Mouse (Mus musculus): Measurements from ENCODE around the gene Zfp53. TPM values are rescaled to one million over a fixed set of nuclear protein-coding genes. Genes with fewer than 3 reads are reported as not detected.
A peak's percentile ranks its signal among the peaks of the same experiment; 100 is the strongest.
"Not testable (repeated sequence)": the region's sequence is repeated elsewhere in the genome, so short reads cannot be mapped to it uniquely, and the experiment has no call there.

Gene Zfp53
- polyA plus RNA-seq, 1 experiment = 3.7 TPM

- Histone ChIP-seq H3K4me1 (replicated peaks; ENCODE audit: control insufficient read depth, insufficient read depth, low read length) (peaks cover 7% of the 10 kb centered on the region), H3K27ac (ENCODE audit: control insufficient read depth, insufficient read depth, low read length) (peak overlapping the region; percentile 94), H3K36me3 (ENCODE audit: control insufficient read depth, insufficient read depth, low read length) (no peaks in the 10 kb centered on the region), H3K4me3 (ENCODE audit: control insufficient read depth, insufficient read depth, low read length) (no peak overlapping the region), H3K27me3 (ENCODE audit: control insufficient read depth, insufficient read depth, low read length) (no peaks in the 10 kb centered on the region)
- DNase-seq = no peak
- TF ChIP-seq POLR2A (IDR thresholded peaks at IDR 0.05; ENCODE audit: control insufficient read depth, extremely low read depth, insufficient read depth, low read length, poor library complexity) (no peak), CTCF (IDR thresholded peaks at IDR 0.05; ENCODE audit: borderline replicate concordance, control insufficient read depth, extremely low read depth, insufficient read depth, low read length, poor library complexity) (no peak)
- WGBS = 77% methylated on average over 14 of the region's 14 CpGs
These were observed 15.2 kb upstream of the Zfp53 start for GRCm38 (mm10) chr17:21473362-21474190.

DNA sequence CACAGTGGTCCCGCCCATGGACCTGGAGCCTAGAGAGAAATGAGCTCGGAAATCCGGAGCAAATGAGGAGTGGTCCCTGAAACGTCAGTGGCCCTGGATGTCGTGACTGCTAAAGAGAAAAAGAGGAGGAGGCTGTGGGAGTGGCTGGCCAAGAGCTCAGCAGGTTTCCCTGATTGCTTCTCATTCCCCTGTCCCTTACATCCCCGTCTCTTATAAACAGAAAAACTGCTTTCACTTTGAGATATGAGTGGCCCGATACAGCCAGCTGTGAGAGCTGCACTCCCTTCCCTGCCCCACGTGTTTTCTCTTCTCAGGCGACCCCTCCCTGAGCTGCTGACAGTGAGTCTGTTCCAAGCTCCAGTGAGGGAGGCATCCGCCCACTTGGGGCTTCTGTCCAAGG is 14.1 kb upstream of the Zfp53 start:
- H3K36me3 ChIP-seq (ENCODE audit: control insufficient read depth, insufficient read depth, low read length); H3K4me1 ChIP-seq (replicated peaks; ENCODE audit: control insufficient read depth, insufficient read depth, low read length); DNase-seq; H3K27me3 ChIP-seq (ENCODE audit: control insufficient read depth, insufficient read depth, low read length): not testable (repeated sequence)
- WGBS = 3% methylated on average over 9 of the region's 10 CpGs
- H3K4me3 ChIP-seq (ENCODE audit: control insufficient read depth, insufficient read depth, low read length) = peak overlapping the region; percentile 43
- H3K27ac ChIP-seq (ENCODE audit: control insufficient read depth, insufficient read depth, low read length) = peak overlapping the region; percentile 63; the same call in 1 of the 2 replicates

- 48% methylated on average over 1 of the region's 1 CpGs for WGBS
- H3K4me1 ChIP-seq (replicated peaks; ENCODE audit: control insufficient read depth, insufficient read depth, low read length); H3K36me3 ChIP-seq (ENCODE audit: control insufficient read depth, insufficient read depth, low read length); H3K27me3 ChIP-seq (ENCODE audit: control insufficient read depth, insufficient read depth, low read length); H3K27ac ChIP-seq (ENCODE audit: control insufficient read depth, insufficient read depth, low read length); DNase-seq; H3K4me3 ChIP-seq (ENCODE audit: control insufficient read depth, insufficient read depth, low read length): not testable (repeated sequence)
These were observed 13.5 kb upstream of the Zfp53 start for GRCm38 (mm10) chr17:21475290-21475689.

DNA sequence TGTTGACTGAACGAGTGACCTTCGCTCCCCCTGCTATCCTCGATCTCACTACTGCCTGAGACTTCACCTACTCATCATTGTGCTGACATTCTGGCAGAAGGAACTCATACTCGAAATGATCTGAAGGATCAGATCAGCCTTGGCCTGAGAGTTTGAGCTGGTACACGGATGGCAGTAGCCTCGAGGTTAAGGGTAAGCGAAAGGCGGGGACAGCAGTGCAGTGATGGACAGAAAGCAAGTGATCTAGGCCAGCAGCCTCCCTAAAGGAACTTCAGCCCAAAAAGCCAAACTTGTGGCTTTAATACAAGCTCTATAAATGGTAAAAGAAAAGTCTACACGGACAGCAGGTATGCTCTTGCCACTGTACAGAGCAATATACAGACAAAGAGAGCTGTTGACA is 12.4 kb upstream of the Zfp53 start:
- not testable (repeated sequence) for H3K4me3 ChIP-seq (ENCODE audit: control insufficient read depth, insufficient read depth, low read length); H3K27me3 ChIP-seq (ENCODE audit: control insufficient read depth, insufficient read depth, low read length); H3K36me3 ChIP-seq (ENCODE audit: control insufficient read depth, insufficient read depth, low read length); DNase-seq; H3K4me1 ChIP-seq (replicated peaks; ENCODE audit: control insufficient read depth, insufficient read depth, low read length)
- 66% methylated on average over 4 of the region's 9 CpGs for WGBS
- peak overlapping the region; percentile 57; the same call in 1 of the 2 replicates for H3K27ac ChIP-seq (ENCODE audit: control insufficient read depth, insufficient read depth, low read length)

GRCm38 (mm10) chr17:21478103-21478777 is 10.6 kb upstream of the Zfp53 start:
- DNase-seq; H3K4me1 ChIP-seq (replicated peaks; ENCODE audit: control insufficient read depth, insufficient read depth, low read length); H3K27ac ChIP-seq (ENCODE audit: control insufficient read depth, insufficient read depth, low read length); H3K36me3 ChIP-seq (ENCODE audit: control insufficient read depth, insufficient read depth, low read length); H3K27me3 ChIP-seq (ENCODE audit: control insufficient read depth, insufficient read depth, low read length); H3K4me3 ChIP-seq (ENCODE audit: control insufficient read depth, insufficient read depth, low read length): not testable (repeated sequence)
- 46% methylated on average over 10 of the region's 10 CpGs for WGBS

- H3K4me1 ChIP-seq (replicated peaks; ENCODE audit: control insufficient read depth, insufficient read depth, low read length) = peaks cover 2% of the 10 kb centered on the region; the same call in 1 of the 2 replicates
- 2% methylated on average over 8 of the region's 8 CpGs for whole genome bisulfite sequencing
- H3K36me3 ChIP-seq (ENCODE audit: control insufficient read depth, insufficient read depth, low read length) = no peaks in the 10 kb centered on the region
- no peak for DNase-seq
- TF ChIP-seq CTCF (IDR thresholded peaks at IDR 0.05; ENCODE audit: borderline replicate concordance, control insufficient read depth, extremely low read depth, insufficient read depth, low read length, poor library complexity) (no peak), POLR2A (IDR thresholded peaks at IDR 0.05; ENCODE audit: control insufficient read depth, extremely low read depth, insufficient read depth, low read length, poor library complexity) (no peak)
- no peaks in the 10 kb centered on the region for H3K27me3 ChIP-seq (ENCODE audit: control insufficient read depth, insufficient read depth, low read length)
- no peak overlapping the region; the same call in 1 of the 2 replicates for H3K27ac ChIP-seq (ENCODE audit: control insufficient read depth, insufficient read depth, low read length)
- H3K4me3 ChIP-seq (ENCODE audit: control insufficient read depth, insufficient read depth, low read length) = no peak overlapping the region
These were observed 753 bp downstream of the Zfp53 start for GRCm38 (mm10) chr17:21489500-21490001.

- no peak for DNase-seq
- H3K27me3 ChIP-seq (ENCODE audit: control insufficient read depth, insufficient read depth, low read length) = no peaks in the 10 kb centered on the region
- 94% methylated on average over 1 of the region's 1 CpGs for WGBS
- peaks cover 10% of the 10 kb centered on the region for H3K36me3 ChIP-seq (ENCODE audit: control insufficient read depth, insufficient read depth, low read length)
- no peaks in the 10 kb centered on the region for H3K4me1 ChIP-seq (replicated peaks; ENCODE audit: control insufficient read depth, insufficient read depth, low read length)
- no peak for TF ChIP-seq CTCF (IDR thresholded peaks at IDR 0.05; ENCODE audit: borderline replicate concordance, control insufficient read depth, extremely low read depth, insufficient read depth, low read length, poor library complexity)
- no peak for TF ChIP-seq POLR2A (IDR thresholded peaks at IDR 0.05; ENCODE audit: control insufficient read depth, extremely low read depth, insufficient read depth, low read length, poor library complexity)
- no peak overlapping the region for H3K27ac ChIP-seq (ENCODE audit: control insufficient read depth, insufficient read depth, low read length)
- H3K4me3 ChIP-seq (ENCODE audit: control insufficient read depth, insufficient read depth, low read length) = no peak overlapping the region
These were observed 12.6 kb downstream of the Zfp53 start for GRCm38 (mm10) chr17:21501365-21501764.

All from thymus, adult 2 months (tissue).